Mouse (Mus musculus): ENCODE data around the gene Rprml.

- TF ChIP-seq HCFC1 (IDR thresholded peaks at IDR 0.05; ENCODE audit: borderline replicate concordance, insufficient read depth, low read length) (no peak), MAFK (IDR thresholded peaks at IDR 0.05; ENCODE audit: insufficient read depth, low read depth, low read length) (no peak), CHD2 (IDR thresholded peaks at IDR 0.05; ENCODE audit: low read depth, low read length) (no peak), ZC3H11A (IDR thresholded peaks at IDR 0.05; ENCODE audit: borderline replicate concordance, low read depth, low read length) (peak; percentile 78; the same call in 1 of the 2 replicates), ZNF384 (IDR thresholded peaks at IDR 0.05; ENCODE audit: low read depth, low read length) (peak; percentile 97)
Measured at GRCm38 (mm10) chr11:103639407-103639946, 9.9 kb upstream of the Rprml start.
